Mouse (Mus musculus): ENCODE measurements around the gene Hoxa6. TPM values are rescaled to one million over a fixed set of nuclear protein-coding genes. Genes with fewer than 3 reads are reported as not detected.

Gene Hoxa6
- polyA plus RNA-seq (2012; rRNA removed): 0.46 TPM in 1 of 2 replicates, not detected in the other

GRCm38 (mm10) chr6:52208072-52208867 is at the start of gene Hoxa6:
Gene Hoxa6 (minus strand): TSS chr6:52208722.
- TF ChIP-seq CTCF (IDR thresholded peaks at IDR 0.05; ENCODE audit: extremely low read depth, insufficient read depth, insufficient read length, insufficient replicate concordance): no peak
- no peak for TF ChIP-seq POLR2A (IDR thresholded peaks at IDR 0.05; ENCODE audit: low read depth, low read length)
- H3K4me3 ChIP-seq (ENCODE audit: extremely low read depth, insufficient read depth, insufficient read length): 0 out of 2 replicates have a peak within 1 kb of the TSS, but pooled peaks have one; percentile 5
- 28% methylated on average over 42 of the region's 47 CpGs for WGBS
- H3K36me3 ChIP-seq (ENCODE audit: control insufficient read depth, insufficient read depth, low read length): no peaks in the 10 kb centered on the region
- no peak within 1 kb of the TSS for H3K27ac ChIP-seq (ENCODE audit: insufficient read depth, low read length)
- H3K27me3 ChIP-seq (ENCODE audit: control insufficient read depth, insufficient read depth, low read length): peaks cover 13% of the 10 kb centered on the region
- DNase-seq (ENCODE audit: low read depth in 1 of 2, low spot score in 2 of 2): no peak
- H3K4me1 ChIP-seq (ENCODE audit: control insufficient read depth, insufficient read depth, insufficient read length): peaks cover 5% of the 10 kb centered on the region

- H3K27me3 ChIP-seq (ENCODE audit: control insufficient read depth, insufficient read depth, low read length): peaks cover 46% of the 10 kb centered on the region
- DNase-seq (ENCODE audit: low read depth in 1 of 2, low spot score in 2 of 2): peak; percentile 64 to 76
- WGBS: under 1% methylated on average over 6 of the region's 6 CpGs
Observed at GRCm38 (mm10) chr6:52256956-52257355, 48.4 kb upstream of the Hoxa6 start.

GRCm38 (mm10) chr6:52253511-52254500 is 45.3 kb upstream of the Hoxa6 start:
- DNase-seq (ENCODE audit: low read depth in 1 of 2, low spot score in 2 of 2): no peak
- Histone ChIP-seq H3K4me1 (ENCODE audit: control insufficient read depth, insufficient read depth, insufficient read length) (peaks cover 5% of the 10 kb centered on the region), H3K36me3 (ENCODE audit: control insufficient read depth, insufficient read depth, low read length) (no peaks in the 10 kb centered on the region), H3K4me3 (ENCODE audit: extremely low read depth, insufficient read depth, insufficient read length) (no peak overlapping the region), H3K27me3 (ENCODE audit: control insufficient read depth, insufficient read depth, low read length) (peaks cover 41% of the 10 kb centered on the region), H3K27ac (ENCODE audit: insufficient read depth, low read length) (no peak overlapping the region)
- 4% methylated on average over 59 of the region's 59 CpGs for WGBS
- TF ChIP-seq CTCF (IDR thresholded peaks at IDR 0.05; ENCODE audit: extremely low read depth, insufficient read depth, insufficient read length, insufficient replicate concordance) (no peak), POLR2A (IDR thresholded peaks at IDR 0.05; ENCODE audit: low read depth, low read length) (no peak)

More at GRCm38 (mm10) chr6:52256956-52257355, 48.4 kb upstream of the Hoxa6 start:
- H3K27ac ChIP-seq (ENCODE audit: insufficient read depth, low read length): no peak overlapping the region
- TF ChIP-seq POLR2A (IDR thresholded peaks at IDR 0.05; ENCODE audit: low read depth, low read length): no peak
- peak; percentile 77; the same call in 1 of the 2 replicates for TF ChIP-seq CTCF (IDR thresholded peaks at IDR 0.05; ENCODE audit: extremely low read depth, insufficient read depth, insufficient read length, insufficient replicate concordance)
- H3K4me3 ChIP-seq (ENCODE audit: extremely low read depth, insufficient read depth, insufficient read length): no peak overlapping the region
- H3K36me3 ChIP-seq (ENCODE audit: control insufficient read depth, insufficient read depth, low read length): no peaks in the 10 kb centered on the region
- H3K4me1 ChIP-seq (ENCODE audit: control insufficient read depth, insufficient read depth, insufficient read length): peaks cover 4% of the 10 kb centered on the region

- 5% methylated on average over 35 of the region's 35 CpGs for WGBS
- H3K4me3 ChIP-seq (ENCODE audit: extremely low read depth, insufficient read depth, insufficient read length): no peak overlapping the region
- DNase-seq (ENCODE audit: low read depth in 1 of 2, low spot score in 2 of 2): no peak
- H3K27me3 ChIP-seq (ENCODE audit: control insufficient read depth, insufficient read depth, low read length): peaks cover 46% of the 10 kb centered on the region
- TF ChIP-seq POLR2A (IDR thresholded peaks at IDR 0.05; ENCODE audit: low read depth, low read length): no peak
- no peak for TF ChIP-seq CTCF (IDR thresholded peaks at IDR 0.05; ENCODE audit: extremely low read depth, insufficient read depth, insufficient read length, insufficient replicate concordance)
- H3K4me1 ChIP-seq (ENCODE audit: control insufficient read depth, insufficient read depth, insufficient read length): peaks cover 5% of the 10 kb centered on the region
- no peak overlapping the region for H3K27ac ChIP-seq (ENCODE audit: insufficient read depth, low read length)
- no peaks in the 10 kb centered on the region for H3K36me3 ChIP-seq (ENCODE audit: control insufficient read depth, insufficient read depth, low read length)
Observed at GRCm38 (mm10) chr6:52252775-52253376, 44.4 kb upstream of the Hoxa6 start.

GRCm38 (mm10) chr6:52252016-52252774 is 43.7 kb upstream of the Hoxa6 start:
- Histone ChIP-seq H3K4me1 (ENCODE audit: control insufficient read depth, insufficient read depth, insufficient read length) (peaks cover 5% of the 10 kb centered on the region), H3K27me3 (ENCODE audit: control insufficient read depth, insufficient read depth, low read length) (peaks cover 48% of the 10 kb centered on the region)
- no peak for DNase-seq (ENCODE audit: low read depth in 1 of 2, low spot score in 2 of 2)

More at GRCm38 (mm10) chr6:52252016-52252774, 43.7 kb upstream of the Hoxa6 start:
- H3K36me3 ChIP-seq (ENCODE audit: control insufficient read depth, insufficient read depth, low read length): no peaks in the 10 kb centered on the region
- H3K27ac ChIP-seq (ENCODE audit: insufficient read depth, low read length): no peak overlapping the region
- no peak overlapping the region for H3K4me3 ChIP-seq (ENCODE audit: extremely low read depth, insufficient read depth, insufficient read length)
- WGBS: 11% methylated on average over 24 of the region's 24 CpGs
- TF ChIP-seq CTCF (IDR thresholded peaks at IDR 0.05; ENCODE audit: extremely low read depth, insufficient read depth, insufficient read length, insufficient replicate concordance): no peak
- TF ChIP-seq POLR2A (IDR thresholded peaks at IDR 0.05; ENCODE audit: low read depth, low read length): no peak

All from spleen, adult 2 months (tissue).